Mouse (Mus musculus): ENCODE results near the gene Spata31d1a. TPM values are rescaled to one million over a fixed set of nuclear protein-coding genes. Genes with fewer than 3 reads are reported as not detected.

Spata31d1a gene
- polyA plus RNA-seq, 1 experiment from 2014 or later = not detected

DNA sequence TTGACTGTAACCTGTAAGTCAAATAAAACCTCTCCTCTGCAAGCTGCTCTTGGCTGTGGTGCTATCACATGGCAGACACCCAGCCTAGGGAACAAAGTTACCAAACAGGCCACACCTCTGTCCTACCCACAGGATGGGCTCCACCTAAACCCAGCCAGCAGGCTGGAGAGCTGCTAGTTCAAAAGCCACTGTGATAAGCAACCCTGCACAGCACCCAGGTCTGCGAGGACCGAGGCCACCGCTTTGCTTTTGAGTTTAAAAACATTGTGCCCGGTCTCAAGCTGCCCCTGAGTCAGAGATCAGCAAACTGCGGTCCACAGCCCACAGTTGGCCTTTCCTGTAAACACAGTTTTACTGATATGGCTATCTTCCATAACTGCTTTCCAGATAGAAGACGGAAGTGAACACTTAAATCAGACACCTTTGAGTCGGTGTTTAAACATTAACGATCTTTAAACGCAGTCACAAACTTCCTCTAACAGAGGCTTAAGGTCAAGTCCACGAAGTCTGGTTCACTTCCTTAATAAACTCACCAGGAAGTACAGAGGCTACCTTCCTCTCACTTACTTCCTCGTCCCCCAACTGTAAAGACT is 41.5 kb downstream of the Spata31d1a start:
- Histone ChIP-seq H3K4me3 (ENCODE audit: low read depth, low read length) (no peak overlapping the region), H3K4me2 (no peak overlapping the region), H3K9ac (ENCODE audit: low read length) (no peak overlapping the region), H3K27ac (ENCODE audit: low read depth, low read length) (no peak overlapping the region), H3K27me3 (ENCODE audit: control insufficient read depth, insufficient read depth, low read length) (no peaks in the 10 kb centered on the region), H3K4me1 (ENCODE audit: control insufficient read depth, insufficient read depth, low read length) (peaks cover 13% of the 10 kb centered on the region), H3K36me3 (ENCODE audit: control insufficient read depth, insufficient read depth, low read length) (peaks cover 19% of the 10 kb centered on the region), H3K9me3 (ENCODE audit: control insufficient read depth, low read length) (no peaks in the 10 kb centered on the region)
- ATAC-seq (ENCODE audit: low FRiP score) (no peak), DNase-seq (ENCODE audit: low spot score, missing footprints) (no peak)
- 88% methylated on average over 11 of the region's 11 CpGs for WGBS

DNA sequence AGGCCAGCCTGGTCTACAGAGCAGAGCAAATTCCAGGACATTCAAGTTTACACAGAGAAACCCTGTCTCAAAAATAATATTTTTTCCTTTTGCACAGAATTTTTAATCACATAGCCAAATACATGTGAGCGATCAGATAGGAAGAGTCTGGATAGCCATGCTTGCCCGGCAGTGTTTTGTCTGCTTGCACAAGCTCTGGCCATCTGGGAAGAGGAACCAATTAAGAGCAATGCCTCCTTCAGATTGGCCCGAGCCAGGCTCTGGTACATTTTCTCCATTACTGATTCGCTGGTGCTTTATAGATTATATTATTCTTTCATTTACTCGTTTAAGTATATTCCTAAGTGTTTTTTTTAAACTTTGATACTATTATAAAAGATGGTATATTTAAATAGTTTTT is 42.4 kb downstream of the Spata31d1a start:
- H3K36me3 ChIP-seq (ENCODE audit: control insufficient read depth, insufficient read depth, low read length) = peaks cover 19% of the 10 kb centered on the region
- H3K27ac ChIP-seq (ENCODE audit: low read depth, low read length) = no peak overlapping the region
- no peak overlapping the region for H3K4me2 ChIP-seq
- 89% methylated on average over 5 of the region's 5 CpGs for WGBS
- no peak overlapping the region for H3K4me3 ChIP-seq (ENCODE audit: low read depth, low read length)
- peaks cover 8% of the 10 kb centered on the region for H3K4me1 ChIP-seq (ENCODE audit: control insufficient read depth, insufficient read depth, low read length)
- no peak overlapping the region for H3K9ac ChIP-seq (ENCODE audit: low read length)
- H3K27me3 ChIP-seq (ENCODE audit: control insufficient read depth, insufficient read depth, low read length) = no peaks in the 10 kb centered on the region
- ATAC-seq (ENCODE audit: low FRiP score) = no peak
- no peaks in the 10 kb centered on the region for H3K9me3 ChIP-seq (ENCODE audit: control insufficient read depth, low read length)
- no peak for DNase-seq (ENCODE audit: low spot score, missing footprints)

DNA sequence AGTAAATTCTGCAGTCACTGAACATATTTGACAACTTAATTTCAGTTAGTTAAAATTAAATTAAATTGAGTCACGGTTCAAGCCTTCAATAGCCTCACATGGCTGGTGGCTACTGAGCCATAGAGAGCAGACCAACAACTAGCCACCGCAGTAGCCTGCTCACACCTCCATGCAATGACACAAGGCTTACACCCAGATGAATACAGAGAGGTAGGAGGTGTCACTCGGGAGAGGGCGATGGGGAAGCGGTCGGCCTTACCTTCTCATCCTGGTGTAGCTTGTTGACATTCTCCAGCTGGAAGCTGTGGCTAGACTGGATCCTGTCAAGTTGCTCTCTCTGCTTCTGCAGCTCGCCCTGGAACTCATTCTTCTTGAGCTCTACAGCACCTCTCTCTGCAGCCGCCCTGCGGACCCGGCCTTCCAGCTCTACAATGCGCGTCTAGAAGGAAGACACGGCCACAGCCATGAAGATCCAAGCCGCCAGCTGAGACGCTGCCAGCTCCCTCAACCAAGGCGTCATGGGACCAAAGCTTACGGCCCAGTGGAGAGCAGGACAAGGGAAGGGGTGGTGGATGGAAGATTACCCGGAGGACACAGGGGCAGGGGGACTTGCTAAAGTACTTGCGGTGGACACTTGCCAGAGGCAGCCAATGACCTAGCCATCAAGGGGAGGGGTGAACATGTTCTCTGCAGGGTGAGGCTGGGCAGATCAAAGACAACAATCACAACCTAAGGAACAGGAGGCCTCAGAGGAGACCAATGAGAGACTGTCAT is 46.0 kb downstream of the Spata31d1a start:
- Histone ChIP-seq H3K4me1 (ENCODE audit: control insufficient read depth, insufficient read depth, low read length) (no peaks in the 10 kb centered on the region), H3K27ac (ENCODE audit: low read depth, low read length) (no peak overlapping the region), H3K4me2 (no peak overlapping the region), H3K9ac (ENCODE audit: low read length) (no peak overlapping the region; the same call in 1 of the 2 replicates), H3K9me3 (ENCODE audit: control insufficient read depth, low read length) (no peaks in the 10 kb centered on the region), H3K36me3 (ENCODE audit: control insufficient read depth, insufficient read depth, low read length) (peaks cover 38% of the 10 kb centered on the region), H3K4me3 (ENCODE audit: low read depth, low read length) (no peak overlapping the region), H3K27me3 (ENCODE audit: control insufficient read depth, insufficient read depth, low read length) (no peaks in the 10 kb centered on the region)
- 95% methylated on average over 19 of the region's 19 CpGs for WGBS
- ATAC-seq (ENCODE audit: low FRiP score) = no peak
- no peak for DNase-seq (ENCODE audit: low spot score, missing footprints)

DNA sequence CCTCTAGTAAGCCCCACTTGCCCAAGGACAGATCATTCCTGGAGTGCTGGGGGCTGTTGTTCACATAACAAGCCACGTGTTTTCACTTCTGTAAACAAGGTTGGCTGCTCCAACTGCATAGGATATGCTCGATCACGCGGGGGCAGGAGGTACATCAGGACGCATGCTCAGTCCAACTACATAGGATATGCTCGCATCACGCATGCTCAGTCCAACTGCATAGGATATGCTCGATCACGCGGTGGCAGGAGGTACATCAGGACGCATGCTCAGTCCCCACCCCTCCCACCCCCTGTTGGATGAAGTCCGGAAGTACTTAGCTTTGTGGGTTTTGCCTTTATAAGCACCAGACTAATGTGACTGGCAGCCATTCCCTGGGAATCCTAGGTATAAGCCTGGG is 48.2 kb downstream of the Spata31d1a start:
- no peak for DNase-seq (ENCODE audit: low spot score, missing footprints)
- Histone ChIP-seq H3K36me3 (ENCODE audit: control insufficient read depth, insufficient read depth, low read length) (peaks cover 39% of the 10 kb centered on the region), H3K27me3 (ENCODE audit: control insufficient read depth, insufficient read depth, low read length) (no peaks in the 10 kb centered on the region), H3K4me3 (ENCODE audit: low read depth, low read length) (no peak overlapping the region), H3K27ac (ENCODE audit: low read depth, low read length) (no peak overlapping the region), H3K4me2 (no peak overlapping the region), H3K9me3 (ENCODE audit: control insufficient read depth, low read length) (no peaks in the 10 kb centered on the region; the same call in 1 of the 2 replicates), H3K9ac (ENCODE audit: low read length) (no peak overlapping the region), H3K4me1 (ENCODE audit: control insufficient read depth, insufficient read depth, low read length) (peaks cover 12% of the 10 kb centered on the region)
- WGBS = 96% methylated on average over 12 of the region's 12 CpGs
- no peak for ATAC-seq (ENCODE audit: low FRiP score)

- Histone ChIP-seq H3K27ac (ENCODE audit: low read depth, low read length) (no peak overlapping the region), H3K9me3 (ENCODE audit: control insufficient read depth, low read length) (no peaks in the 10 kb centered on the region; the same call in 1 of the 2 replicates), H3K4me3 (ENCODE audit: low read depth, low read length) (no peak overlapping the region), H3K36me3 (ENCODE audit: control insufficient read depth, insufficient read depth, low read length) (peaks cover 36% of the 10 kb centered on the region), H3K27me3 (ENCODE audit: control insufficient read depth, insufficient read depth, low read length) (no peaks in the 10 kb centered on the region), H3K4me1 (ENCODE audit: control insufficient read depth, insufficient read depth, low read length) (peaks cover 17% of the 10 kb centered on the region), H3K4me2 (no peak overlapping the region), H3K9ac (ENCODE audit: low read length) (no peak overlapping the region)
- WGBS = 93% methylated on average over 8 of the region's 8 CpGs
- DNase-seq (ENCODE audit: low spot score, missing footprints) = no peak
- no peak for ATAC-seq (ENCODE audit: low FRiP score)
Measured at GRCm38 (mm10) chr13:59661387-59661786, 48.7 kb downstream of the Spata31d1a start.

DNA sequence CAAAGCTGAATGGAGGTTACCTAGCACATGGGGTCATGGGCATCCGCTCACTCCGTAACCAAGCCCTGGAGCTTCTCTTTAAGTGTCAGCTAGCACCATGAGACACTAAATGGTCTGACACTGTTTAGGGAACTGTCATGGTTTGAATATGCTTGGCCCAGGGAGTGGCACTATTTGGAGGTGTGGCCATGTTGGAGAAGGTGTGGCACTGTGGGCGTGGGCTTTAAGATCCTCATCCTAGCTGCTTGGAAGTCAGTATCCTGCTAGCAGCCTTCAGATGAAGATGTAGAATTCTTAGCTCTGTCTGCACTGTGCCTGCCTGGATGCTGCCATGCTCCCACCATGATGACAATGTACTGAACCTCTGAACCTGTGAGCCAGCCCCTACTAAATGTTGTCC is 49.8 kb downstream of the Spata31d1a start:
- H3K27me3 ChIP-seq (ENCODE audit: control insufficient read depth, insufficient read depth, low read length) = no peaks in the 10 kb centered on the region
- over 99% methylated on average over 3 of the region's 3 CpGs for WGBS

GRCm38 (mm10) chr13:59657781-59658180 is 52.3 kb downstream of the Spata31d1a start:
- H3K4me3 ChIP-seq (ENCODE audit: low read depth, low read length) = no peak overlapping the region
- WGBS = 77% methylated on average over 5 of the region's 5 CpGs
- no peak overlapping the region for H3K4me2 ChIP-seq
- H3K27ac ChIP-seq (ENCODE audit: low read depth, low read length) = peak overlapping the region; percentile 69
- ATAC-seq (ENCODE audit: low FRiP score) (no peak), DNase-seq (ENCODE audit: low spot score, missing footprints) (peak; percentile 88)
- no peaks in the 10 kb centered on the region; the same call in 1 of the 2 replicates for H3K9me3 ChIP-seq (ENCODE audit: control insufficient read depth, low read length)
- H3K4me1 ChIP-seq (ENCODE audit: control insufficient read depth, insufficient read depth, low read length) = peaks cover 33% of the 10 kb centered on the region
- no peaks in the 10 kb centered on the region for H3K27me3 ChIP-seq (ENCODE audit: control insufficient read depth, insufficient read depth, low read length)
- no peak overlapping the region for H3K9ac ChIP-seq (ENCODE audit: low read length)
- H3K36me3 ChIP-seq (ENCODE audit: control insufficient read depth, insufficient read depth, low read length) = peaks cover 23% of the 10 kb centered on the region

More for the DNA sequence above, 49.8 kb downstream of the Spata31d1a start:
- Histone ChIP-seq H3K9me3 (ENCODE audit: control insufficient read depth, low read length) (no peaks in the 10 kb centered on the region; the same call in 1 of the 2 replicates), H3K4me2 (no peak overlapping the region), H3K27ac (ENCODE audit: low read depth, low read length) (no peak overlapping the region), H3K9ac (ENCODE audit: low read length) (no peak overlapping the region), H3K4me3 (ENCODE audit: low read depth, low read length) (no peak overlapping the region), H3K4me1 (ENCODE audit: control insufficient read depth, insufficient read depth, low read length) (peaks cover 23% of the 10 kb centered on the region), H3K36me3 (ENCODE audit: control insufficient read depth, insufficient read depth, low read length) (peaks cover 35% of the 10 kb centered on the region)
- DNase-seq (ENCODE audit: low spot score, missing footprints) = no peak
- no peak for ATAC-seq (ENCODE audit: low FRiP score)

DNA sequence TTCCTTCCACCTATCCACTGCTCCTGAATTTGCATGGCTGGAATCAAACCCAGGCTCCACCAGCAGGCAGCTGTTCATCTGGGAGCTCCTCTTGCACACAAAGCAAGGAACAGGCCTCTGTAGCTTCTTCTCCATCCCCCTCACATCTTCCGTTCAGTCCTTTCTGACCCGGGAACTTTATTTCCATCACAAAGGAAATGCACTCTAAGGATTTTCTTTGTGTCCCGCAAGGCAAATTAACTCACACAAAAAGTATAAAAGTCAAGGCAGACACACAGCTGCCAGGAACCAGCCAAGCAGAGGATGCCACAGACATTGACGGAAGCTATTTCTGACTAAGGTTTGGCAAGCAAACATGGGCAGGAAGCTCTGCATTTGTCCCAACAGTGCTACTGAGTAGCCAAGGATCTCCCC is 53.1 kb downstream of the Spata31d1a start:
- 5% methylated on average over 4 of the region's 4 CpGs for WGBS
- Histone ChIP-seq H3K9me3 (ENCODE audit: control insufficient read depth, low read length) (no peaks in the 10 kb centered on the region; the same call in 1 of the 2 replicates), H3K4me3 (ENCODE audit: low read depth, low read length) (no peak overlapping the region), H3K4me2 (no peak overlapping the region), H3K9ac (ENCODE audit: low read length) (peak overlapping the region; percentile 1; the same call in 1 of the 2 replicates), H3K27me3 (ENCODE audit: control insufficient read depth, insufficient read depth, low read length) (no peaks in the 10 kb centered on the region), H3K36me3 (ENCODE audit: control insufficient read depth, insufficient read depth, low read length) (peaks cover 16% of the 10 kb centered on the region), H3K4me1 (ENCODE audit: control insufficient read depth, insufficient read depth, low read length) (peaks cover 33% of the 10 kb centered on the region), H3K27ac (ENCODE audit: low read depth, low read length) (peak overlapping the region; percentile 69)
- ATAC-seq (ENCODE audit: low FRiP score) (peak; percentile 83), DNase-seq (ENCODE audit: low spot score, missing footprints) (peak; percentile 93)

- DNase-seq (ENCODE audit: low spot score, missing footprints) (no peak), ATAC-seq (ENCODE audit: low FRiP score) (peak; percentile 38)
- no peaks in the 10 kb centered on the region for H3K27me3 ChIP-seq (ENCODE audit: control insufficient read depth, insufficient read depth, low read length)
- H3K4me3 ChIP-seq (ENCODE audit: low read depth, low read length) = no peak overlapping the region
- H3K9me3 ChIP-seq (ENCODE audit: control insufficient read depth, low read length) = no peaks in the 10 kb centered on the region; the same call in 1 of the 2 replicates
- H3K4me1 ChIP-seq (ENCODE audit: control insufficient read depth, insufficient read depth, low read length) = peaks cover 33% of the 10 kb centered on the region
- H3K4me2 ChIP-seq = no peak overlapping the region
- 0 out of 2 replicates have a peak overlapping the region, but pooled peaks have one; percentile 1 for H3K9ac ChIP-seq (ENCODE audit: low read length)
- 60% methylated on average over 10 of the region's 10 CpGs for WGBS
- H3K27ac ChIP-seq (ENCODE audit: low read depth, low read length) = peak overlapping the region; percentile 69
- peaks cover 10% of the 10 kb centered on the region for H3K36me3 ChIP-seq (ENCODE audit: control insufficient read depth, insufficient read depth, low read length)
Measured at GRCm38 (mm10) chr13:59656316-59656832, 53.8 kb downstream of the Spata31d1a start.
